Mouse (Mus musculus) heart, embryonic 13.5 days (tissue): ENCODE results near the gene Ccdc92b. TPM values are rescaled to one million over a fixed set of nuclear protein-coding genes. Genes with fewer than 3 reads are reported as not detected.

Source experiments
- ATAC-seq: fragments of 200-750 bp; cut with Nextera tagmentation; 2 replicates; pipeline ENCODE4 v1.8.0; 2017; ENCODE audit warnings: moderate TSS enrichment; ENCODE audit not compliant: insufficient number of reproducible peaks, low FRiP score, low TSS enrichment; ENCODE audit errors: extremely low read depth
- H3K27ac ChIP-seq: fragments of 300-500 bp; sonication (generic); replicated peaks from 2 replicates; pipeline ENCODE4 v1.5.1; 2015; ENCODE audit warnings: moderate library complexity, mild to moderate bottlenecking, inconsistent platforms
- H3K27me3 ChIP-seq: fragments of 300-500 bp; sonication (generic); replicated peaks from 2 replicates; pipeline ENCODE4 v1.6.1; 2015; ENCODE audit warnings: mild to moderate bottlenecking, inconsistent platforms
- H3K36me3 ChIP-seq: fragments of 300-500 bp; sonication (generic); 2 replicates; pipeline ENCODE4 v1.6.1; 2015; ENCODE audit warnings: mild to moderate bottlenecking, inconsistent platforms
- H3K4me1 ChIP-seq: fragments of 300-500 bp; sonication (generic); 2 replicates; pipeline ENCODE4 v1.6.1; 2015; ENCODE audit warnings: inconsistent platforms
- H3K4me2 ChIP-seq: fragments of 300-500 bp; sonication (generic); 2 replicates; pipeline ENCODE4 v1.6.1; 2015; ENCODE audit warnings: inconsistent platforms, mild to moderate bottlenecking, moderate library complexity
- H3K4me3 ChIP-seq: fragments of 300-500 bp; sonication (generic); 2 replicates; pipeline ENCODE4 v1.5.1; 2015; ENCODE audit warnings: moderate library complexity, mild to moderate bottlenecking, inconsistent platforms
- H3K9ac ChIP-seq: fragments of 300-500 bp; sonication (generic); 2 replicates; pipeline ENCODE4 v1.6.1; 2015; ENCODE audit warnings: inconsistent platforms, mild to moderate bottlenecking, moderate library complexity
- H3K9me3 ChIP-seq: fragments of 300-500 bp; sonication (generic); 2 replicates; pipeline ENCODE4 v1.6.1; 2016; ENCODE audit warnings: inconsistent platforms
- WGBS: fragments of 180-500 bp; shearing (Covaris S2); methylation state at CpG from one replicate; pipeline ENCODE4 v1.1.7; 2015; ENCODE audit warnings: mixed read lengths; 5-methylcytosine and 5-hydroxymethylcytosine counted together
- polyA plus RNA-seq: library from polyadenylated mRNA; unstranded; fragments of >200 nt; fragmentation: Nextera tagmentation; extraction: Ambion mirVana; gene quantifications from 2 replicates; pipeline ENCODE4 v1.2.1, GENCODE M21; 2015

Ccdc92b gene
- polyA plus RNA-seq, 1 experiment from 2014 or later = 0.96 TPM

DNA sequence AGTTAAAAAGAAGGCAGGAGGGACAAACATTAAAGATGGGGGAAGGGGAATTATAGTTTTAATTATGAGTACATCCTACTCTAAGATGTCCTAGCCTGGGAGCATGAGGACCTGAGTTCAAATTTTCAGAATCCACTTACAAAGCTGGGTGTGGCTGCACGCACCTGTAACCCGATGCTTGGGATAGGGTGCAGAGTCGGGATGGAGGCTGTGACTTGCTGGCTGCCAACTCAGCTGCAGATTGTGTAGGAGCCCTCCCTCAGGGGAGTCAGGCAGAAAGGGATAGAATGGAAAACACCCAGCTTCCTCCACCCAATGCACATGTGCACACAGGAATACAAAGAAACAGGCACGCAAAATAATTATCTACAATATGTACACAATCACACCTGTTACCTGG lies 6.0 kb upstream of the Ccdc92b start:
- Histone ChIP-seq H3K4me3 (no peak overlapping the region), H3K4me1 (peaks cover 14% of the 10 kb centered on the region), H3K9me3 (no peaks in the 10 kb centered on the region), H3K27me3 (peaks cover 96% of the 10 kb centered on the region), H3K9ac (no peak overlapping the region), H3K4me2 (no peak overlapping the region), H3K27ac (no peak overlapping the region), H3K36me3 (no peaks in the 10 kb centered on the region)
- WGBS = 56% methylated on average over 4 of the region's 4 CpGs
- no peak for ATAC-seq

DNA sequence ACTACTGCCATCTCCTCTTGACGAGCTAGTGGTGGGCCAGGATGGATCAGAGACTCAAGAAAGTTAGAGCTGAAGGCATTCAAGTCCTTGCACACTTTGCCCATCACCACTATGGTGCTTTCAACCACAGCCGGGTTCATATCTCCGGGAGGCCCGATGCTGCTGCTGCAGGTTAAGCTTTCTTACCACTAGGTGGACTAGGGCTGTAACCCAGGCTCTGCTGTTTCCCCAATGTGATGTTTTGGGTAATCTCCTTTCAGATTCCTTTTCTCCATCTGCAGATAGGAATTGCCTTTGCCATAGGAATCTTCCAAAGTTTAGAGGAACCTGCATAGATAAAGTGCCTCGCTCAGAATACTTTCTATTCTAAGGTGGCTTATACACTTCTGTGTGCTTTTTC lies 3.8 kb upstream of the Ccdc92b start:
- 43% methylated on average over 5 of the region's 5 CpGs for WGBS
- Histone ChIP-seq H3K4me3 (no peak overlapping the region), H3K27me3 (peaks cover 93% of the 10 kb centered on the region), H3K9ac (no peak overlapping the region), H3K36me3 (no peaks in the 10 kb centered on the region), H3K4me1 (peaks cover 16% of the 10 kb centered on the region), H3K4me2 (no peak overlapping the region), H3K27ac (no peak overlapping the region), H3K9me3 (no peaks in the 10 kb centered on the region)
- ATAC-seq = no peak

DNA sequence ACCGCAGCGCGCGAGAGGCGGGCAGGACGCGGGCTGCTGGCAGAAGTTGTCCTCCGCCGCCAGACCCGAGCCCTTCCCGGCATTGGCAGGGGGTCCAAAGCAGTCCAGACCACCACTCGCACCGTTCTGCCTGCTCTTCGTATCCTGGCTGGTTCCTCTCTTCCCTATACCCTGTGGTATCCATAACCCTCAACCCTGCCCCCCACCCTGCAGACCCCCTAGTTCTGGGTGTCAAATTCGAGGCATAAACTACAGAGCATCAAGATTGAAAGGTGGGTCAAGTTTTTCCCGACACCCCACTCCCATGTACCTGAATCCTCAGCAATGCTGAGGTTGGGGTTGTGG lies 523 bp downstream of the Ccdc92b start:
- 4% methylated on average over 16 of the region's 16 CpGs for WGBS

DNA sequence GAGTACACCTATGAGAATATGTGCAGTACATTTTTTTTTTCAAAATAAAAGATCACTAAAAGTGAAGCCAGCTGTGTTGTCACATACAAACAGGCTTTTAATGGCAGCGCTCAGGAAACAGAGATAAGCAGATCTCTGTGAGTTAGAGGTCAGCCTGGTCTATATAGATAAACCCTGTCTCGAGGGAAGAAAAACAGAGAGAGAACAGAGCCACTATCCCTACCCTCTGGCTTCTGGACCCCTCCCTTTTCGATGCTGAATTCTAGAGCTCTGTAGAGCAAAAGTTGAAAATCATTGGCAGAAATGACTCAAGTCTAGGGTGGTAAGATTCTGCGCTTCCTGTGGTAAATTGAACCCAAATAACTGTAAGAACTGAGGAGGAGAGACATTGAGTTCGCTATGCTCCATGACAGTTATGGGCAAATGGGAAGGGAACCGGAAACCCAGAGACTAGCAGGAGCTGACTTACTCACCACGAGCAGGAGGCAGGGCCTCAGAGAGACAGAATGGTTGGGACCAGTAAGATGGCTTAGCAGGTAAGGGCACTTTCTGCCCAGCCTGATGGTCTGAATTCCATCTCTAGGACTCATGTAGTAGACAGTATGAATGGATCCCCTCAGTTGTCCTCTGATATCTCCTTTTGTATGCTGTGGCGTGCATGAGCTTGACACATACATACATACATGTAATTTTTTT lies 2.7 kb downstream of the Ccdc92b start:
- no peak for ATAC-seq
- peak overlapping the region; percentile 66 for H3K4me2 ChIP-seq
- no peaks in the 10 kb centered on the region for H3K9me3 ChIP-seq
- peaks cover 47% of the 10 kb centered on the region for H3K27me3 ChIP-seq
- H3K4me1 ChIP-seq = peaks cover 14% of the 10 kb centered on the region
- H3K27ac ChIP-seq = no peak overlapping the region; the same call in 1 of the 2 replicates
- WGBS = 47% methylated on average over 8 of the region's 8 CpGs
- peak overlapping the region; percentile 51 for H3K4me3 ChIP-seq
- no peaks in the 10 kb centered on the region for H3K36me3 ChIP-seq
- H3K9ac ChIP-seq = no peak overlapping the region

More for the DNA sequence above, 523 bp downstream of the Ccdc92b start:
- Histone ChIP-seq H3K27me3 (peaks cover 67% of the 10 kb centered on the region), H3K4me1 (peaks cover 14% of the 10 kb centered on the region), H3K9ac (peak overlapping the region; percentile 53; the same call in 1 of the 2 replicates), H3K4me3 (peak overlapping the region; percentile 51), H3K27ac (no peak overlapping the region), H3K4me2 (peak overlapping the region; percentile 66), H3K9me3 (no peaks in the 10 kb centered on the region), H3K36me3 (no peaks in the 10 kb centered on the region)
- ATAC-seq = peak; percentile 18; the same call in 1 of the 2 replicates

DNA sequence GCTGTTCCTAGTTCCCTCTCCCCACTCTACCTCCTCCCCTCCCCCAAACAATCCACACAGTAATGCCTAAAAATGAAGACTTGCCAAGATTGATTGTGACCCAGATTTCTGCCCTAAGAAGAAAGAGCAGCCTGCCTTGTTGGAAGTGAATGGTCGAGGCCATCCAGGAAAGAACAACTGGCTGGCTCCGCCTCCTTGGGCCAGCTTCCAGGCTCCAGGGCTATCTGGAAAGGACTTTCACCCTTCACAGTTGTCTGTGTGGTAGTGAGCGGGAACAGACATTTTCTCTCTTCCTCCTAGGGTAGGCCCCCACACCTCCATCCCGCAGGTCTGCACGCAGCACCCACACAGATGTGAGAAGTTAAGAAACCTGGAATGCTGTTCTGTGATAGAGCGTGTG lies 4.3 kb downstream of the Ccdc92b start:
- H3K9ac ChIP-seq = no peak overlapping the region
- H3K9me3 ChIP-seq = no peaks in the 10 kb centered on the region
- peaks cover 14% of the 10 kb centered on the region for H3K4me1 ChIP-seq
- WGBS = 55% methylated on average over 6 of the region's 6 CpGs
- H3K4me3 ChIP-seq = peak overlapping the region; percentile 21; the same call in 1 of the 2 replicates
- H3K27ac ChIP-seq = no peak overlapping the region
- peaks cover 31% of the 10 kb centered on the region for H3K27me3 ChIP-seq
- no peak for ATAC-seq
- no peaks in the 10 kb centered on the region for H3K36me3 ChIP-seq
- peak overlapping the region; percentile 66 for H3K4me2 ChIP-seq

DNA sequence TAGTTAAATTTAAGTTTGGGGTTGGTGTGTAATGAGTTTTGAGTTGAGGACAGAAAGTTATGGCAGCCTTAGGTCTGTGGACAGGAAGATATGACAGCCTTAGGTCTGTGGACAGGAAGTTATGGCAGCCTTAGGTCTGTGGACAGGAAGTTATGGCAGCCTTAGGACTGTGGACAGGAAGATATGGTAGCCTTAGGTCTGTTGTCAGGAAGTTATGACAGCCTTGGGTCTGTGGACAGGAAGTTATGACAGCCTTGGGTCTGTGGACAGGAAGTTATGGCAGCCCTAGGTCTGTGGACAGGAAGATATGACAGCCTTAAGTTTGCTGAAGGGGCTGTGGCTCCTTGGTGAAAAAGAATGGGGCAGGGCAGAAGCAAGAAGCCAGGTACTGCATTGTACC lies 5.9 kb downstream of the Ccdc92b start:
- Histone ChIP-seq H3K27ac (no peak overlapping the region), H3K4me3 (no peak overlapping the region), H3K4me2 (no peak overlapping the region), H3K9me3 (no peaks in the 10 kb centered on the region), H3K4me1 (peaks cover 7% of the 10 kb centered on the region), H3K27me3 (peaks cover 19% of the 10 kb centered on the region), H3K9ac (no peak overlapping the region), H3K36me3 (no peaks in the 10 kb centered on the region)
- ATAC-seq = no peak

DNA sequence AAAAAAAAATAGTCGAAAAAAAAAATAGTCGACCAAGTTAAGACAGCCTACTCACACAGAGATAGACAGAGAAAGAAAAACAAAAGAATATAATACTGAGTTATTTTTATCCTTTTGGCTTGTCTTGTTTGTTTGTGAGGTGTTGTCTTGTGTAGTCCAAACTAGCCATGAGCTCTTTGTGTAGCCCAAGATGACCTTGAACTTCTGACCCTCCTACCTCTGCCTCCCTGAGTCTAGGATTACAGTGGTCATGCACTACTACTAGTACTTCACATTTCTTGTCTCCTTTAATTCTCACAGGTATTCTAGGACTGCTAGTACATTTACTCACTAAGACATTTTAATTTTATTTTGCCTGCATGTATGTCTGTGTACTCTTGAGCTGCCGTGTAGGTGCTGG lies 8.1 kb downstream of the Ccdc92b start:
- Histone ChIP-seq H3K9me3 (no peaks in the 10 kb centered on the region), H3K4me3 (no peak overlapping the region), H3K36me3 (no peaks in the 10 kb centered on the region), H3K27me3 (no peaks in the 10 kb centered on the region), H3K4me2 (no peak overlapping the region), H3K4me1 (peaks cover 7% of the 10 kb centered on the region), H3K9ac (no peak overlapping the region), H3K27ac (no peak overlapping the region)
- 66% methylated on average over 3 of the region's 3 CpGs for WGBS
- ATAC-seq = no peak

DNA sequence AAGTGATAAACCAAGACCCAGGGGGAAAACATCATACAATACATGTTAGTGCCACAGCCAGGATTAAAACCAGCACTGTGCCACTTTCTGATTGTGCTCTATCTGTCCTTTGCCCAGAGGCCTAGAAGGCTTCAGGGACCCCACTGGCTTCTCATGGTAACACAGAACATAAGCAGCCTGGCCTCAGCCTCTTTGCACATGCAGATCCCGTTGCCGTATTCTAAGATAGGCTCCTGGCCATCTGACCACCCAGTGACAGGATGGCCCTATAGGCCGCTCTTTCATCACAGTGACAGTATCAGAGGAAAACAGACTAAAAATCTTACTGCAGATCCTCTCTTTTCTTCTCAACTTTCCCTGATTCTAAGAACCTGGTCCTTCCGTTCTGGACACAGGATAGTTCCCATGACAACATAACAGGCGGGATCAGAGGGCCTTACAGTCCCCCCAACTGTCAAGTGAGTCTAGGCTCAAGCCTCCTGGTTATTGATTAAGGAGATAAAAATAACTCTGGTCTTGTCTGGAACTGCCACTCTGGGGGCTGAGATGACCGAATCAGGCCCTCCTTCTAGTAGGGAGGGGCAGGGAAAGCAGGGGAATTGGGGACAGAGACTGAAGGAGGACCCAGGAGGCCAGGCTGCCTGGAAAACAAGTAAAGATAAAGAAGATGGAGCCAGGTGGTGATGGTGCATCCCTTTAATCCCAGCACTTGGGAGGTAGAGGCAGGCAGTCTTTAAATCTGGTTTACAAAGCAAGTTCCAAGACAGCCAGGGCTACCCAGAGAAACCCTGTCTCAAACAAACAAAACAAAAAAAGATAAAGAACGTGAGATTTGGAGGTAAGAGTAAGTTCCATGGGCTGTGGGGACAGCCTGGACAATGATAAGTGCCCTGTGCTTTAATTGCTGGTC lies 12.7 kb downstream of the Ccdc92b start:
- Histone ChIP-seq H3K36me3 (no peaks in the 10 kb centered on the region), H3K4me1 (peaks cover 1% of the 10 kb centered on the region), H3K9me3 (no peaks in the 10 kb centered on the region), H3K9ac (no peak overlapping the region), H3K27ac (no peak overlapping the region), H3K27me3 (peaks cover 11% of the 10 kb centered on the region; the same call in 1 of the 2 replicates), H3K4me2 (no peak overlapping the region), H3K4me3 (no peak overlapping the region)
- ATAC-seq = no peak
- 49% methylated on average over 7 of the region's 7 CpGs for WGBS

DNA sequence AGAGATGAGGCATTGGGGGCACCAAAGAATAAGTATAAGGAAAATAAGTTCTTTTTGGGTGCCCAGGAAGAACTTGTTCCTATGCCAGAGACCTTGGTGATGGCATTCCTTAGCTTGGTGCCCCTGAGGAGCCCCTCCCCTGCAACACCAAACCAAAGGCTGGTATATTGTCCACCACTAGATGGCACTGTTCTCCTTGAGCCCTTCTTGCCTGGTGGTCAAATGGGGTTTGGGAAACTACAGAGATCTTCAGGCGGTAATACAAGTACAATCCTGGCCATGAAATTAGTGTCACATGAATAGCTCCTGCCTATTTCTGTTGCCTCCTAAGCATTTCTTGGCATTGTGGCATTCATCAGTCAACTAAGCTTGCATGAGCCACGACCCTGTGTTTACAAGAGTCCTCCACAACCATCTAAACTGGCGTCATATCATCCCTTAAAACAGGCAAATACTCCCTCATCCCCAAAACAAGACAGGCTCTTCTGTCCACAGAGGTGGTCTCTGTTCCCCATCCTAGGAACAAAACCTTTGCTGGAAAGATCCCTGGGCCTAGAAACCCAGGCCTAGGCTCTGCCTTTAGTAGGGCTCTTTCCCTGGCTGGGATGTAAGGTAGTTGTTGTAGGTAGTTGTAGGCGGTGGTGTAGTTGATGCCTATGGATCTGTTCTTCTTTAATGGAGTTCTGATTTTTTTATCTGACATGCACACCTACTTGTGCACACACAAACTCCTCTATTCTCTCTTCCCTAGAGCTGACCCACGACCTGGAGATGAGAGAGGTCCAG lies 15.3 kb downstream of the Ccdc92b start:
- no peaks in the 10 kb centered on the region for H3K9me3 ChIP-seq
- H3K4me2 ChIP-seq = no peak overlapping the region
- no peak overlapping the region for H3K4me3 ChIP-seq
- no peaks in the 10 kb centered on the region for H3K36me3 ChIP-seq
- H3K27ac ChIP-seq = no peak overlapping the region
- H3K9ac ChIP-seq = no peak overlapping the region
- ATAC-seq = no peak
- 72% methylated on average over 5 of the region's 5 CpGs for WGBS
- H3K27me3 ChIP-seq = peaks cover 14% of the 10 kb centered on the region; the same call in 1 of the 2 replicates
- peaks cover 19% of the 10 kb centered on the region for H3K4me1 ChIP-seq

DNA sequence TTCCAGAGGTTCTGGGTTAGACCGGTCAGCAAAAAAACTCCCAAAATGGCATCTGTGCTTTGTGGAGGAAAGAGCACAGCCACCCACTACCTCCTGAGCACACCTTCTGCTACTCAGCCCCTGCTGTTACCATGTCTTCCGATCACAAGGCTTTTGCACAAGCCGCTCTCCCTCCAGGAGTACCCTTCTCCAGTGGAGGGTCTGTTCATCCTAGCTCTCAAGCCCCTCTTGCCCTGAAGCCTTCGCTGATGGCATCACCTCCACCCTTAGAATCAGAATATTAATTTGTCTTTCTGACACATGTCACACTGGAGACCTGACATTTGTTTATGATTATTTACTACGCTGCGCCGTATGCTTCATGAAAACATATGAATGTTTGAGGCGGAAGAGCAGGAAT lies 18.1 kb downstream of the Ccdc92b start:
- Histone ChIP-seq H3K27ac (peak overlapping the region; percentile 91), H3K4me1 (peaks cover 25% of the 10 kb centered on the region), H3K9ac (peak overlapping the region; percentile 88), H3K36me3 (no peaks in the 10 kb centered on the region), H3K9me3 (no peaks in the 10 kb centered on the region), H3K27me3 (peaks cover 14% of the 10 kb centered on the region; the same call in 1 of the 2 replicates), H3K4me3 (peak overlapping the region; percentile 81), H3K4me2 (peak overlapping the region; percentile 80)
- 21% methylated on average over 8 of the region's 8 CpGs for WGBS
- no peak for ATAC-seq
